In genomic region chr16:76225587-76226226, GRCm38 (mm10) we compare ENCODE assay signal across 14 mouse cellular contexts.
A peak's percentile ranks its signal among the peaks of the same experiment; 100 is the strongest.
DNase-seq lines count a peak whose midpoint lies in the region; ATAC-seq and TF ChIP-seq lines count a peak whose summit lies in the region.
"Had no signal": no experiment of that assay in that cellular context is flagged by ENCODE, and none has a peak within 500 bp of the region (broad histone marks: within the 10 kb centered on the region; RNA-seq: fewer than 3 reads in every experiment).

No protein-coding gene starts in this region.

- WGBS in kidney, adult 2 months = 34% methylated on average over 12 of the region's 12 CpGs
- WGBS in lung, embryonic 15.5 days = 34% methylated on average over 12 of the region's 12 CpGs
- WGBS in intestine, embryonic 15.5 days = 32% methylated on average over 12 of the region's 12 CpGs
- WGBS in stomach, postnatal 0 days = 30% methylated on average over 12 of the region's 12 CpGs

- DNase-seq in kidney, adult 2 months = peak; percentile 44
- DNase-seq in kidney, postnatal 36 days = no peak
- no peak for DNase-seq in lung, postnatal 4 days
- DNase-seq in stomach, postnatal 0 days (ENCODE audit: low spot score) = no peak
- no peak for DNase-seq in heart, adult 8-10 months (ENCODE audit: low spot score)
- no peak for DNase-seq in thymus, postnatal 4 days
- DNase-seq: cerebellum, postnatal 25 days had no signal

- H3K9ac ChIP-seq in lung, embryonic 15.5 days = no peak overlapping the region
- no peak overlapping the region for H3K9ac ChIP-seq in intestine, embryonic 15.5 days
- H3K9ac ChIP-seq in stomach, postnatal 0 days (ENCODE audit: low read length) = no peak overlapping the region
- H3K9ac ChIP-seq: embryonic facial prominence, embryonic 12.5 days; hindbrain, embryonic 14.5 days; limb, embryonic 15.5 days had no signal

- no peaks in the 10 kb centered on the region for H3K27me3 ChIP-seq in kidney, adult 2 months (replicated peaks; ENCODE audit: control insufficient read depth, insufficient read depth, low read length)
- no peaks in the 10 kb centered on the region for H3K27me3 ChIP-seq in lung, embryonic 15.5 days
- H3K27me3 ChIP-seq in intestine, embryonic 15.5 days (replicated peaks) = no peaks in the 10 kb centered on the region
- H3K27me3 ChIP-seq in stomach, postnatal 0 days (ENCODE audit: control insufficient read depth, insufficient read depth, low read length) = no peaks in the 10 kb centered on the region
- H3K27me3 ChIP-seq: embryonic facial prominence, embryonic 12.5 days; limb, embryonic 15.5 days; megakaryocyte, embryonic 14.5 days had no signal

- peaks cover 28% of the 10 kb centered on the region; the same call in 1 of the 2 replicates for H3K4me1 ChIP-seq in kidney, adult 2 months (ENCODE audit: control insufficient read depth, insufficient read depth, low read length)
- H3K4me1 ChIP-seq in lung, embryonic 15.5 days = peaks cover 16% of the 10 kb centered on the region
- peaks cover 19% of the 10 kb centered on the region; the same call in 1 of the 2 replicates for H3K4me1 ChIP-seq in intestine, embryonic 15.5 days (replicated peaks)
- H3K4me1 ChIP-seq in stomach, postnatal 0 days (replicated peaks; ENCODE audit: control insufficient read depth, insufficient read depth) = 0 out of 2 replicates have a peak, but pooled peaks cover 4% of the 10 kb centered on the region
- H3K4me1 ChIP-seq: limb, embryonic 15.5 days had no signal

- no peaks in the 10 kb centered on the region for H3K9me3 ChIP-seq in lung, embryonic 15.5 days
- H3K9me3 ChIP-seq in intestine, embryonic 15.5 days = no peaks in the 10 kb centered on the region
- no peaks in the 10 kb centered on the region for H3K9me3 ChIP-seq in stomach, postnatal 0 days (ENCODE audit: control insufficient read depth, low read length)
- H3K9me3 ChIP-seq: embryonic facial prominence, embryonic 12.5 days; G1E; limb, embryonic 15.5 days; megakaryocyte, embryonic 14.5 days had no signal

- peak overlapping the region; percentile 6; the same call in 1 of the 2 replicates for H3K4me2 ChIP-seq in lung, embryonic 15.5 days
- H3K4me2 ChIP-seq in intestine, embryonic 15.5 days (replicated peaks) = peak overlapping the region; percentile 39
- H3K4me2 ChIP-seq in stomach, postnatal 0 days (replicated peaks; ENCODE audit: low read depth) = no peak overlapping the region
- H3K4me2 ChIP-seq: embryonic facial prominence, embryonic 12.5 days; hindbrain, embryonic 14.5 days; limb, embryonic 15.5 days had no signal

- H3K36me3 ChIP-seq in kidney, adult 2 months (ENCODE audit: control insufficient read depth, insufficient read depth, low read length) = no peaks in the 10 kb centered on the region
- no peaks in the 10 kb centered on the region for H3K36me3 ChIP-seq in lung, embryonic 15.5 days
- H3K36me3 ChIP-seq in intestine, embryonic 15.5 days = no peaks in the 10 kb centered on the region
- H3K36me3 ChIP-seq in stomach, postnatal 0 days (ENCODE audit: control insufficient read depth, insufficient read depth, low read length) = no peaks in the 10 kb centered on the region
- H3K36me3 ChIP-seq: embryonic facial prominence, embryonic 12.5 days; G1E; limb, embryonic 15.5 days had no signal

- ATAC-seq in lung, embryonic 15.5 days (ENCODE audit: borderline replicate concordance, extremely low read depth, low FRiP score, low TSS enrichment) = no peak
- ATAC-seq in intestine, embryonic 15.5 days = peak; percentile 65
- 0 out of 2 replicates have a peak, but pooled peaks have one; percentile 49 for ATAC-seq in stomach, postnatal 0 days (ENCODE audit: low FRiP score, low TSS enrichment)

- H3K4me3 ChIP-seq in kidney, adult 2 months (ENCODE audit: insufficient read depth, low read depth, low read length) = no peak overlapping the region
- H3K4me3 ChIP-seq in lung, embryonic 15.5 days = no peak overlapping the region
- no peak overlapping the region for H3K4me3 ChIP-seq in intestine, embryonic 15.5 days (replicated peaks)
- H3K4me3 ChIP-seq in stomach, postnatal 0 days (ENCODE audit: low read depth, low read length) = no peak overlapping the region
- H3K4me3 ChIP-seq: embryonic facial prominence, embryonic 12.5 days; limb, embryonic 15.5 days had no signal

- no peak for TF ChIP-seq EP300 in stomach, postnatal 0 days (optimal IDR thresholded peaks at IDR 0.05)

- no peak for TF ChIP-seq CTCF in kidney, adult 2 months (conservative IDR thresholded peaks at IDR 0.05; ENCODE audit: insufficient read depth, insufficient read length, low read depth, low read length)
- no peak for TF ChIP-seq CTCF in stomach, postnatal 0 days (IDR thresholded peaks at IDR 0.05; ENCODE audit: low read depth)

- H3K27ac ChIP-seq in kidney, adult 2 months (ENCODE audit: insufficient read depth, low read depth, low read length) = peak overlapping the region; percentile 85
- no peak overlapping the region for H3K27ac ChIP-seq in lung, embryonic 15.5 days
- H3K27ac ChIP-seq in intestine, embryonic 15.5 days = peak overlapping the region; percentile 48
- H3K27ac ChIP-seq in stomach, postnatal 0 days (replicated peaks) = no peak overlapping the region
- H3K27ac ChIP-seq: embryonic facial prominence, embryonic 12.5 days; hindbrain, embryonic 14.5 days; limb, embryonic 15.5 days had no signal

- TF ChIP-seq POLR2A in kidney, adult 2 months (IDR thresholded peaks at IDR 0.05; ENCODE audit: low read depth, low read length) = no peak

Comparison
In these comparisons a context has a peak if more than half of its experiments do, and no peak if none do; other contexts are left out.
1. H3K27ac ChIP-seq: peak in kidney, adult 2 months (single experiment) and intestine, embryonic 15.5 days (single experiment); none in lung, embryonic 15.5 days (single experiment) and stomach, postnatal 0 days (single experiment).